Mouse (Mus musculus): ENCODE results near the gene Eepd1. TPM values are rescaled to one million over a fixed set of nuclear protein-coding genes. Genes with fewer than 3 reads are reported as not detected.

The Eepd1 gene
- total and polyA plus RNA-seq, 3 experiments, result 0.85 to 1.6 TPM; not detected in 1

DNA sequence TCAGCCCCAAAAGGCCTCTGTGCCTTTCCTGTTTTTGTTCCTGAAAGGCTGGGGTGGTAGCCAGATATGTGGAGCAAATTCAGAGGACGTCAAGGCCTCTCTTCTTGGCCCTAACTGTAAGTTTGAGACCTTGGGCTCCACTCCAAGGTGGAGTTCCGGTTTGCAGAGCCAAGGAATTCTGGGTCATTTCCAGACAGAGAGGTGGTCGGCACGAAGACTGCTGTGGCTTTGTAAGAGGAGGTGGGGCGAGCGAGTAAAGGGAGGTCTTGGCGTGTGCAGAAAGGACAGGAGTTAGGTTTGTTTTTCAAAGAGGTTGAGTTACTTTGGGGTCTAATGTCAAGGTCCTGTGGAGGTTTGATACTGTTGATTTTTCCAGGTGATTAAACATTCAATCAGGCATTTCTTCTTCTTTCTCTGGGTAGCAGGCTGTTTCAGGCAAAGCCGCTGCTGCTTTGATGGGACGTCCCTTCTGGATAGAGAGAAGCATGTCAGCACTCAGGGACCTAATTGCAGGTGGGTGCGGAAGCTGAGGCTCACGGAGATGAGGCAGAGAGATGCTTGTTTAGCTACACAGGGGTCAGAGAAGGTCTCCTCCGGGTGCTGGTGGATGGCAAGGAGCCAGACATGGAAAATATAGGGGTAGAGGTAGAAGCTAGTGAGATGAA is 6.2 kb downstream of the Eepd1 start:
- H3K4me3 ChIP-seq (ENCODE audit: control insufficient read depth in 1 of 2, insufficient read depth in 1 of 2, low read depth in 2 of 2, low read length in 2 of 2), result no peak overlapping the region
- no peaks in the 10 kb centered on the region for H3K36me3 ChIP-seq (ENCODE audit: control insufficient read depth in 1 of 2, insufficient read depth in 2 of 2, low read length in 2 of 2)
- H3K27me3 ChIP-seq (ENCODE audit: control insufficient read depth in 1 of 2, insufficient read depth in 2 of 2, low read length in 2 of 2), result no peaks in the 10 kb centered on the region
- 0 out of 4 replicates have a peak, but pooled peaks cover 0 to under 1% of the 10 kb centered on the region in 2 experiments for H3K4me1 ChIP-seq (ENCODE audit: control insufficient read depth in 1 of 2, insufficient read depth in 2 of 2, low read length in 2 of 2)
- TF ChIP-seq CHD1 (IDR thresholded peaks at IDR 0.05; ENCODE audit: low read depth, low read length) (no peak), CTCF (IDR thresholded peaks at IDR 0.05 in 2 of 3, conservative IDR thresholded peaks at IDR 0.05 in 1 of 3; ENCODE audit: control insufficient read depth in 1 of 3, insufficient read depth in 1 of 3, low read depth in 2 of 3, low read length in 3 of 3, poor library complexity in 1 of 3, severe bottlenecking in 1 of 3) (no peak), USF1 (IDR thresholded peaks at IDR 0.05; ENCODE audit: low read depth, low read length) (no peak), UBTF (IDR thresholded peaks at IDR 0.05; ENCODE audit: borderline replicate concordance, insufficient read depth, low read depth, low read length) (no peak), EP300 (IDR thresholded peaks at IDR 0.05; ENCODE audit: low read depth in 1 of 2, low read length in 2 of 2) (no peak), BHLHE40 (IDR thresholded peaks at IDR 0.05; ENCODE audit: borderline replicate concordance, low read depth, low read length) (no peak), MAFK (IDR thresholded peaks at IDR 0.05; ENCODE audit: borderline replicate concordance, low read depth, low read length) (no peak), E2F4 (IDR thresholded peaks at IDR 0.05; ENCODE audit: borderline replicate concordance, low read depth, low read length) (no peak)
- no peak for DNase-seq (ENCODE audit: low read depth, low spot score)
- no peak overlapping the region for H3K9ac ChIP-seq (ENCODE audit: control insufficient read depth, low read depth, low read length, poor library complexity, severe bottlenecking)
- no peak overlapping the region for H3K27ac ChIP-seq (ENCODE audit: control insufficient read depth, low read depth, low read length)
- H3K9me3 ChIP-seq (replicated peaks; ENCODE audit: insufficient read depth, low read length), result no peaks in the 10 kb centered on the region
- no peaks in the 10 kb centered on the region for H3K79me2 ChIP-seq (ENCODE audit: control insufficient read depth, insufficient read depth, low read length, poor library complexity)

DNA sequence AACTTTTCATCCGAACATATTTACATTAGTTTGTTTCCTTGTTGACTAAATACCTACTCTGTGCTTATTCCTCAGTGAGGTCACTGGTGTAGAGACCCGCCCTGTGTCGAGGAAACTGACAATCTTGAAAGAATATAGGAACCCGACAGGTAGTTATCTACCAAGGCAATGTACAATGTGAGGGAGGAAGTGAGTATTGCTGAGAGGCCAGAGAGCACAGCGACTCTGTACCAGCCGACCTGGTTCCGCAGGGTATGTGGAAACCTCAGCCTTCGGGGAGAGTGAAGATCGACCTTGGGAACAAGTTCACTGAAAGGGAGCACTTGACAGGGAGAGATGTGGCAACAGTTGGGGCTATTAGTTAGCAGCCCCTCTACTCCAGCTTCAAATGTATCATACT is 7.2 kb downstream of the Eepd1 start:
- no peak for TF ChIP-seq EP300 (IDR thresholded peaks at IDR 0.05; ENCODE audit: low read depth in 1 of 2, low read length in 2 of 2)
- Histone ChIP-seq H3K9ac (ENCODE audit: control insufficient read depth, low read depth, low read length, poor library complexity, severe bottlenecking) (no peak overlapping the region), H3K36me3 (ENCODE audit: control insufficient read depth in 1 of 2, insufficient read depth in 2 of 2, low read length in 2 of 2) (no peaks in the 10 kb centered on the region), H3K27me3 (ENCODE audit: control insufficient read depth in 1 of 2, insufficient read depth in 2 of 2, low read length in 2 of 2) (no peaks in the 10 kb centered on the region), H3K9me3 (replicated peaks; ENCODE audit: insufficient read depth, low read length) (no peaks in the 10 kb centered on the region), H3K4me1 (ENCODE audit: control insufficient read depth in 1 of 2, insufficient read depth in 2 of 2, low read length in 2 of 2) (no peaks in the 10 kb centered on the region), H3K4me3 (ENCODE audit: control insufficient read depth in 1 of 2, insufficient read depth in 1 of 2, low read depth in 2 of 2, low read length in 2 of 2) (no peak overlapping the region), H3K27ac (ENCODE audit: control insufficient read depth, low read depth, low read length) (no peak overlapping the region), H3K79me2 (ENCODE audit: control insufficient read depth, insufficient read depth, low read length, poor library complexity) (no peaks in the 10 kb centered on the region)
- no peak for DNase-seq (ENCODE audit: low read depth, low spot score)

DNA sequence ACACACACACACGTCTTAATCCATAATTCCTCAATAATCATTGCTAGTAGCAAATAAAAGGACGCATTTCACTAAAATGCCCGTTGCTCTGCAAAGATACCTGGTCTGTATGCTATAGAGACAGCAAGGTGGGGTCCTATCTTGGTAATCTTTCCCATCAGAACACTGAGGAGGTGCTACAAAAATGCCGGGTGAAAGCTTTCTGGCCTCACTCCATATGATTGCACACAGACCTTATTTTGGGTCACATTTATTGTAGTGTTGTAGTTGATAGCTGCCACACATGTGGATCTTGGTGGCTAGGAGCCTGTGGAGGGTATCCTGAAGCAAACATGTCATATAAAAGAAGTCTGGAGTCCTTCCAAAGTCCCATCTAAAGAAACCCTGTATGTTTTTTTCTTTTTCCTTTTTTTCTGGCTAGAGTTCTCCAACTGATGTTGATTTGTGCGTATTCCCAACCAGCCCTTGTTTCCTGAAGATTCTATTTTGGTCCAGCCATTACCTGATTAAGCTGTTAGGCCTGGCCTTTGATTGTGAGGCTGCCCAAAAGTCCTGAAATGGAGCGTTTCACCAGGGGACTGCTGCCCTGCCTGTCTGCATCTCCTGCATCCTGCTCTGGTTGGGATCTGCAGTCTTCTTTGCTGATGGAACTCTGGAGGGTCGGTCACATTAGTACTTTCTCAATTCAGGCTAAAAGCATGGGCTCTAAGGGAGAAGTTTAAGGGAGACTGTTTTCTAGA is 8.0 kb downstream of the Eepd1 start:
- Histone ChIP-seq H3K4me1 (ENCODE audit: control insufficient read depth in 1 of 2, insufficient read depth in 2 of 2, low read length in 2 of 2) (no peaks in the 10 kb centered on the region), H3K9ac (ENCODE audit: control insufficient read depth, low read depth, low read length, poor library complexity, severe bottlenecking) (no peak overlapping the region), H3K27ac (ENCODE audit: control insufficient read depth, low read depth, low read length) (no peak overlapping the region), H3K36me3 (ENCODE audit: control insufficient read depth in 1 of 2, insufficient read depth in 2 of 2, low read length in 2 of 2) (no peaks in the 10 kb centered on the region), H3K4me3 (ENCODE audit: control insufficient read depth in 1 of 2, insufficient read depth in 1 of 2, low read depth in 2 of 2, low read length in 2 of 2) (no peak overlapping the region), H3K9me3 (replicated peaks; ENCODE audit: insufficient read depth, low read length) (no peaks in the 10 kb centered on the region), H3K79me2 (ENCODE audit: control insufficient read depth, insufficient read depth, low read length, poor library complexity) (no peaks in the 10 kb centered on the region), H3K27me3 (ENCODE audit: control insufficient read depth in 1 of 2, insufficient read depth in 2 of 2, low read length in 2 of 2) (no peaks in the 10 kb centered on the region)
- DNase-seq (ENCODE audit: low read depth, low spot score), result no peak
- TF ChIP-seq TAL1 (IDR thresholded peaks at IDR 0.05; ENCODE audit: low read length), result no peak
- TF ChIP-seq MYC (IDR thresholded peaks at IDR 0.05; ENCODE audit: low read depth, low read length), result no peak
- TF ChIP-seq KAT2A (conservative IDR thresholded peaks at IDR 0.05; ENCODE audit: low read depth, low read length), result no peak
- TF ChIP-seq UBTF (IDR thresholded peaks at IDR 0.05; ENCODE audit: borderline replicate concordance, insufficient read depth, low read depth, low read length), result no peak
- no peak for TF ChIP-seq SMC3 (IDR thresholded peaks at IDR 0.05; ENCODE audit: low read depth, low read length)
- no peak for TF ChIP-seq MXI1 (IDR thresholded peaks at IDR 0.05; ENCODE audit: low read depth, low read length)
- TF ChIP-seq ZMIZ1 (IDR thresholded peaks at IDR 0.05; ENCODE audit: low read depth, low read length), result no peak
- no peak for TF ChIP-seq RAD21 (IDR thresholded peaks at IDR 0.05; ENCODE audit: low read depth, low read length)
- TF ChIP-seq GABPA (IDR thresholded peaks at IDR 0.05; ENCODE audit: low read depth, low read length), result no peak
- no peak for TF ChIP-seq MAFK (IDR thresholded peaks at IDR 0.05; ENCODE audit: borderline replicate concordance, low read depth, low read length)
- no peak for TF ChIP-seq ZC3H11A (IDR thresholded peaks at IDR 0.05; ENCODE audit: low read depth, low read length)
